Mouse (Mus musculus): Measurements from ENCODE around the gene Adamts3.

GRCm38 (mm10) chr5:89816610-89817009, 66.5 kb downstream of the Adamts3 start:
- TF ChIP-seq CTCF (IDR thresholded peaks at IDR 0.05; ENCODE audit: low read depth) (no peak), EP300 (optimal IDR thresholded peaks at IDR 0.05) (no peak)

All from stomach, postnatal 0 days (tissue).